Comparison of ENCODE assay signal across 32 mouse cellular contexts in the genomic region with DNA sequence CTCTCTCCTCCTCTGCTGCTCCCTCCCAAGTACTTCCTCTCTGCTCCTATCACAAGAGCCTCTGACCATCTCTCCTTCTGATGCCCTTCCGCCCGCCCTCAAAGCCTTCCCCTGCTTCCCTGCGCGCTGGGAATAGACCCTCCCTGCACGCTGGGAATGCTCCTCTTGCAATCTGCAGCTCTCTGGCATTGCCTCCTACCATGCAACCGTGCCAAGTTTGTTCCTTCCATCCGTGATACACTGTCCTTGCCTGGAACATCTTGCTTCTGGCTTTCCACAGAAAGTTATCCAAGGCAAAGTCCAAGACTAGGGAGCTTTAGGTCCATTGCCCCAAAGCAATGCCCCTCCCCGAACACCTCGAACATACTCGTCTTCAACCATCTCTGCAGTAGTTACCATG. TPM values are rescaled to one million over a fixed set of nuclear protein-coding genes. Genes with fewer than 3 reads are reported as not detected.
A peak's percentile ranks its signal among the peaks of the same experiment; 100 is the strongest.
DNase-seq lines count a peak whose midpoint lies in the region; ATAC-seq and TF ChIP-seq lines count a peak whose summit lies in the region.
"Had no signal": no experiment of that assay in that cellular context is flagged by ENCODE, and none has a peak within 500 bp of the region (broad histone marks: within the 10 kb centered on the region; RNA-seq: fewer than 3 reads in every experiment).

No protein-coding gene starts in this region.

- no peak for TF ChIP-seq POLR2A in brain, embryonic 14.5 days (IDR thresholded peaks at IDR 0.05; ENCODE audit: borderline replicate concordance, extremely low read depth, insufficient read depth, insufficient read length, poor library complexity, severe bottlenecking)

- peak; percentile 43; the same call in 1 of the 2 replicates for ATAC-seq in forebrain, embryonic 15.5 days (replicated peaks)
- ATAC-seq in forebrain, embryonic 13.5 days = no peak
- ATAC-seq: hindbrain, embryonic 16.5 days; intestine, embryonic 15.5 days; lung, postnatal 0 days; Patski had no signal

- WGBS in forebrain, embryonic 15.5 days = 68% methylated on average over 10 of the region's 10 CpGs
- whole genome bisulfite sequencing in forebrain, embryonic 13.5 days = 80% methylated on average over 10 of the region's 10 CpGs

- H3K4me2 ChIP-seq in forebrain, embryonic 15.5 days (replicated peaks) = no peak overlapping the region
- H3K4me2 ChIP-seq in forebrain, embryonic 13.5 days = no peak overlapping the region
- H3K4me2 ChIP-seq: intestine, embryonic 15.5 days; limb, embryonic 15.5 days; liver, embryonic 13.5 days; midbrain, embryonic 12.5 days; neural tube, embryonic 12.5 days had no signal

- no peak overlapping the region for H3K27ac ChIP-seq in forebrain, embryonic 15.5 days (replicated peaks)
- H3K27ac ChIP-seq in forebrain, embryonic 13.5 days = no peak overlapping the region; the same call in 1 of the 2 replicates
- peak overlapping the region; percentile 82 for H3K27ac ChIP-seq in layer of hippocampus, adult 2 months
- H3K27ac ChIP-seq: hindbrain, embryonic 10.5 days; intestine, embryonic 15.5 days; limb, embryonic 10.5 days; limb, embryonic 15.5 days; liver, embryonic 13.5 days; midbrain, embryonic 12.5 days; neural tube, embryonic 12.5 days had no signal

- no peak overlapping the region for H3K4me3 ChIP-seq in forebrain, embryonic 15.5 days
- no peak overlapping the region for H3K4me3 ChIP-seq in forebrain, embryonic 13.5 days
- no peak overlapping the region for H3K4me3 ChIP-seq in layer of hippocampus, adult 2 months
- H3K4me3 ChIP-seq: erythroblast, embryonic 14.5 days; hindbrain, embryonic 10.5 days; intestine, embryonic 15.5 days; limb, embryonic 10.5 days; limb, embryonic 15.5 days; liver, embryonic 13.5 days; megakaryocyte, embryonic 14.5 days; midbrain, embryonic 12.5 days; myocyte; neural tube, embryonic 12.5 days had no signal

- no peaks in the 10 kb centered on the region for H3K36me3 ChIP-seq in forebrain, embryonic 15.5 days
- no peaks in the 10 kb centered on the region for H3K36me3 ChIP-seq in forebrain, embryonic 13.5 days (ENCODE audit: poor library complexity, severe bottlenecking)
- H3K36me3 ChIP-seq: G1E; hindbrain, embryonic 10.5 days; intestine, embryonic 15.5 days; limb, embryonic 10.5 days; limb, embryonic 15.5 days; liver, embryonic 13.5 days; midbrain, embryonic 12.5 days; neural tube, embryonic 12.5 days had no signal

- H3K9ac ChIP-seq in forebrain, embryonic 15.5 days (replicated peaks) = no peak overlapping the region
- H3K9ac ChIP-seq in forebrain, embryonic 13.5 days = no peak overlapping the region
- H3K9ac ChIP-seq: intestine, embryonic 15.5 days; limb, embryonic 15.5 days; liver, embryonic 13.5 days; midbrain, embryonic 12.5 days; neural tube, embryonic 12.5 days had no signal

- no peaks in the 10 kb centered on the region for H3K9me3 ChIP-seq in forebrain, embryonic 15.5 days
- no peaks in the 10 kb centered on the region for H3K9me3 ChIP-seq in forebrain, embryonic 13.5 days (replicated peaks)
- H3K9me3 ChIP-seq: hindbrain, embryonic 10.5 days; intestine, embryonic 15.5 days; limb, embryonic 10.5 days; limb, embryonic 15.5 days; liver, embryonic 13.5 days; midbrain, embryonic 12.5 days; neural tube, embryonic 12.5 days had no signal

- no peaks in the 10 kb centered on the region for H3K27me3 ChIP-seq in forebrain, embryonic 15.5 days
- H3K27me3 ChIP-seq in forebrain, embryonic 13.5 days = no peaks in the 10 kb centered on the region
- H3K27me3 ChIP-seq: intestine, embryonic 15.5 days; limb, embryonic 15.5 days; liver, embryonic 13.5 days; megakaryocyte, embryonic 14.5 days; neural tube, embryonic 12.5 days; Patski had no signal

- DNase-seq in cerebellum, adult 11 months = peak; percentile 13
- DNase-seq in cerebellum, adult 8-10 months = no peak
- peak in 1 of 2 experiments; percentile 48 for DNase-seq in layer of hippocampus, adult 2 months (ENCODE audit: low spot score in 2 of 2)
- DNase-seq in layer of hippocampus, adult 9-10 months (ENCODE audit: low spot score) = no peak
- peak; percentile 46 for DNase-seq in brain, embryonic 14.5 days (ENCODE audit: low read depth)
- DNase-seq: adrenal gland, postnatal 10 days; gastrocnemius, postnatal 14 days; heart, postnatal 14 days; kidney, adult 2 months; kidney, postnatal 36 days; layer of hippocampus, adult 9-11 months; liver, embryonic 13.5 days; lung, adult 18-20 months; lung, postnatal 4 days; thymus, adult 2 months; thymus, postnatal 36 days had no signal

- TF ChIP-seq CTCF in layer of hippocampus, adult 2 months (conservative IDR thresholded peaks at IDR 0.05) = no peak
- TF ChIP-seq CTCF in brain, embryonic 14.5 days (IDR thresholded peaks at IDR 0.05; ENCODE audit: borderline replicate concordance, extremely low read depth, insufficient read depth, insufficient read length) = no peak

- peaks cover 17% of the 10 kb centered on the region for H3K4me1 ChIP-seq in forebrain, embryonic 15.5 days
- peaks cover 11% of the 10 kb centered on the region for H3K4me1 ChIP-seq in forebrain, embryonic 13.5 days
- H3K4me1 ChIP-seq: hindbrain, embryonic 10.5 days; intestine, embryonic 15.5 days; limb, embryonic 10.5 days; limb, embryonic 15.5 days; liver, embryonic 13.5 days; megakaryocyte, embryonic 14.5 days; neural tube, embryonic 12.5 days had no signal

RNA-seq across cellular contexts. Expression of a gene that starts 19.2 kb away (rescaled TPM):
- 3.3 and 4.4 TPM in 2 replicates for polyA plus RNA-seq in forebrain, embryonic 15.5 days (2015; fragmentation: Nextera tagmentation; extraction: Ambion mirVana)
- polyA plus RNA-seq in forebrain, embryonic 13.5 days (2015; fragmentation: Nextera tagmentation; extraction: Ambion mirVana) = 2.6 and 3.0 TPM in 2 replicates
- total RNA-seq in layer of hippocampus, adult 2 months (2021) = 100 to 1,000 TPM; 248 to 257 TPM
- 2.4 and 3.6 TPM in 2 replicates for polyA plus RNA-seq in brain, embryonic 14.5 days (2012; rRNA removed)
- total RNA-seq: granulocyte monocyte progenitor cell, adult 5-6 weeks had no signal
- polyA plus RNA-seq: erythroblast, embryonic 14.5 days; G1E had no signal

Comparison
In these comparisons a context has a peak if more than half of its experiments do, and no peak if none do; other contexts are left out.
1. DNase-seq: peak in cerebellum, adult 11 months (single experiment) and brain, embryonic 14.5 days (single experiment); none in cerebellum, adult 8-10 months (single experiment) and layer of hippocampus, adult 9-10 months (single experiment).